ENCODE assay signal across 14 mouse cellular contexts in the genomic region with DNA sequence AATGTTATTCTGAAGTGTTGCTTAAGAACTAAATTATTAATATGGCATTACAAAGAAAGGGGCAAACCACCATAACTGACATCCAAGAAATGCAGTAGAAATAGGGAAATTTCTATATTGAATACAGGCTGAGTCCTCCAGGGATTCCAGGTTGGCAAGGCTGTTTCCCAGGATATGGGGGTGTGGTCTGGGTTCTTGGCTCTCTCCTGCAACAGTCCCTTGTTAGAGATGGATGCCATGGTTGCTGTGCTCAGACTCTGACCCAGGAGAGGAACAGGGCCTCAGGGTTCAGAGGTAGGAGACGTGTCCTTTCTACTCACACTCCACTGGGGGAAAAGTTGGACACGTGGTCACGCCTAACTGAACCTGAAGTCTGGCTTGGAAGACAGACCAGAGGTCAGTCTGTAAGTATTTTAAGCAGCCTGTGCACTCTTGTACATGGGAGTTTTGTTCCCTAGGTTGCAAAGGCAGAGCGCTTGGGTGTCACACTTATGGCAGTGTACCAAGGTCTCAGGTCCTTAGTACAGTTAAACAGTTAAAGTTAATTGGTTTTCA. TPM values are rescaled to one million over a fixed set of nuclear protein-coding genes. Genes with fewer than 3 reads are reported as not detected.
DNase-seq lines count a peak whose midpoint lies in the region; ATAC-seq and TF ChIP-seq lines count a peak whose summit lies in the region.
"Had no signal": no experiment of that assay in that cellular context is flagged by ENCODE, and none has a peak within 500 bp of the region (broad histone marks: within the 10 kb centered on the region; RNA-seq: fewer than 3 reads in every experiment).

No protein-coding gene starts in this region.

- H3K4me2 ChIP-seq in heart, embryonic 12.5 days, result no peak overlapping the region
- no peak overlapping the region for H3K4me2 ChIP-seq in liver, postnatal 0 days (ENCODE audit: low read depth, low read length)
- H3K4me2 ChIP-seq: embryonic facial prominence, embryonic 15.5 days; forebrain, embryonic 13.5 days; limb, embryonic 13.5 days; lung, embryonic 14.5 days had no signal

- H3K4me3 ChIP-seq in heart, embryonic 12.5 days, result no peak overlapping the region
- no peak overlapping the region for H3K4me3 ChIP-seq in liver, adult 2 months (ENCODE audit: insufficient read depth, low read depth, low read length)
- no peak overlapping the region for H3K4me3 ChIP-seq in liver, postnatal 0 days (ENCODE audit: low read depth, low read length)
- H3K4me3 ChIP-seq: embryonic facial prominence, embryonic 15.5 days; forebrain, embryonic 13.5 days; limb, embryonic 13.5 days; myocyte had no signal

- no peaks in the 10 kb centered on the region for H3K9me3 ChIP-seq in heart, embryonic 12.5 days (replicated peaks)
- H3K9me3 ChIP-seq in liver, postnatal 0 days (ENCODE audit: low read length), result no peaks in the 10 kb centered on the region
- H3K9me3 ChIP-seq: embryonic facial prominence, embryonic 15.5 days; forebrain, embryonic 13.5 days; limb, embryonic 13.5 days had no signal

- no peak for DNase-seq in heart, postnatal 4 days
- peak; percentile 10 for DNase-seq in liver, adult 2 months (ENCODE audit: extremely low read depth, low read depth, low spot score)
- DNase-seq in liver, postnatal 0 days, result no peak
- DNase-seq in kidney, adult 18-20 months, result peak; percentile 61
- peak; percentile 74 for DNase-seq in kidney, postnatal 14 days
- DNase-seq in layer of hippocampus, postnatal 36 days, result no peak
- DNase-seq: cerebellum, adult 11-12 months; right cerebral cortex, postnatal 14 days had no signal

- peak overlapping the region; percentile 12; the same call in 1 of the 2 replicates for H3K27ac ChIP-seq in heart, embryonic 12.5 days (ENCODE audit: poor library complexity, severe bottlenecking)
- no peak overlapping the region for H3K27ac ChIP-seq in liver, adult 2 months (replicated peaks; ENCODE audit: insufficient read depth, low read depth, low read length)
- H3K27ac ChIP-seq in liver, postnatal 0 days (ENCODE audit: low read depth), result no peak overlapping the region
- H3K27ac ChIP-seq: embryonic facial prominence, embryonic 15.5 days; forebrain, embryonic 13.5 days; limb, embryonic 13.5 days had no signal

- no peak for ATAC-seq in heart, embryonic 12.5 days (ENCODE audit: insufficient number of reproducible peaks, low FRiP score)
- ATAC-seq in liver, postnatal 0 days, result no peak
- ATAC-seq: forebrain, embryonic 13.5 days had no signal

- TF ChIP-seq EP300 in liver, postnatal 0 days (IDR thresholded peaks at IDR 0.05; ENCODE audit: low read depth), result no peak

- no peaks in the 10 kb centered on the region; the same call in 1 of the 2 replicates for H3K79me2 ChIP-seq in liver, adult 2 months (ENCODE audit: control insufficient read depth, insufficient read depth, low read length)

- TF ChIP-seq POLR2A in liver, adult 2 months (IDR thresholded peaks at IDR 0.05; ENCODE audit: extremely low read depth, insufficient read depth, low read length), result no peak

- H3K36me3 ChIP-seq in heart, embryonic 12.5 days, result peaks cover 6% of the 10 kb centered on the region
- H3K36me3 ChIP-seq in liver, adult 2 months (ENCODE audit: control insufficient read depth, insufficient read depth, low read length), result no peaks in the 10 kb centered on the region
- peaks cover 8% of the 10 kb centered on the region; the same call in 1 of the 2 replicates for H3K36me3 ChIP-seq in liver, postnatal 0 days (replicated peaks; ENCODE audit: insufficient read depth, low read length)

- no peaks in the 10 kb centered on the region for H3K27me3 ChIP-seq in heart, embryonic 12.5 days (replicated peaks)
- no peaks in the 10 kb centered on the region for H3K27me3 ChIP-seq in liver, adult 2 months (ENCODE audit: control insufficient read depth, insufficient read depth, low read length)
- H3K27me3 ChIP-seq in liver, postnatal 0 days (ENCODE audit: insufficient read depth, low read length), result no peaks in the 10 kb centered on the region
- H3K27me3 ChIP-seq: embryonic facial prominence, embryonic 15.5 days; forebrain, embryonic 13.5 days; limb, embryonic 13.5 days had no signal

- 75% methylated on average over 4 of the region's 4 CpGs for WGBS in heart, embryonic 12.5 days
- WGBS in liver, adult 2 months, result 82% methylated on average over 4 of the region's 4 CpGs
- WGBS in liver, postnatal 0 days (ENCODE audit: insufficient replicate concordance), result 80% methylated on average over 4 of the region's 4 CpGs

- H3K9ac ChIP-seq in heart, embryonic 12.5 days, result no peak overlapping the region
- H3K9ac ChIP-seq in liver, adult 2 months (ENCODE audit: low read depth, low read length), result no peak overlapping the region
- no peak overlapping the region for H3K9ac ChIP-seq in liver, postnatal 0 days (replicated peaks)
- H3K9ac ChIP-seq: embryonic facial prominence, embryonic 15.5 days; forebrain, embryonic 13.5 days; limb, embryonic 13.5 days; lung, embryonic 14.5 days had no signal

- H3K4me1 ChIP-seq in heart, embryonic 12.5 days (replicated peaks), result peaks cover 45% of the 10 kb centered on the region
- 0 out of 2 replicates have a peak, but pooled peaks cover 2% of the 10 kb centered on the region for H3K4me1 ChIP-seq in liver, adult 2 months (ENCODE audit: control insufficient read depth, insufficient read depth, low read length)
- H3K4me1 ChIP-seq in liver, postnatal 0 days (ENCODE audit: insufficient read depth), result peaks cover 5% of the 10 kb centered on the region

- no peak for TF ChIP-seq CTCF in liver, adult 2 months (IDR thresholded peaks at IDR 0.05; ENCODE audit: low read depth, low read length)
- TF ChIP-seq CTCF in liver, postnatal 0 days (IDR thresholded peaks at IDR 0.05; ENCODE audit: low read depth), result no peak

RNA-seq across cellular contexts. Expression of a gene that starts 48.6 kb away (rescaled TPM):
- polyA plus RNA-seq in heart, embryonic 12.5 days (2016; fragmentation: Nextera tagmentation; extraction: Ambion mirVana), result 13.3 and 15.5 TPM in 2 replicates
- total RNA-seq in heart, postnatal 4 days (2021), result 10 to 100 TPM; 51.4 to 52.3 TPM
- total RNA-seq in liver, adult 2 months (2014; rRNA removed), result 3.4 and 3.9 TPM in 2 replicates
- 1.3 TPM in 2 replicates for polyA plus RNA-seq in liver, adult 2 months (2012; rRNA removed)
- 3.9 and 5.0 TPM in 2 replicates for polyA plus RNA-seq in liver, postnatal 0 days (2015; fragmentation: Nextera tagmentation; extraction: Ambion mirVana)
- total RNA-seq in layer of hippocampus, postnatal 36 days (2021), result 10 to 100 TPM; 16.7 to 17.9 TPM

Comparison
In these comparisons a context has a peak if more than half of its experiments do, and no peak if none do; other contexts are left out.
1. DNase-seq: peak in liver, adult 2 months (single experiment), kidney, adult 18-20 months (single experiment) and kidney, postnatal 14 days (single experiment); none in heart, postnatal 4 days (single experiment), liver, postnatal 0 days (single experiment) and layer of hippocampus, postnatal 36 days (0 of 2).